Mouse (Mus musculus): ENCODE measurements around the gene Tmem215. TPM values are rescaled to one million over a fixed set of nuclear protein-coding genes. Genes with fewer than 3 reads are reported as not detected.

Tmem215 gene
- under 1 TPM in 1 of 3 experiments, not detected in 2; 0.10 TPM for polyA plus RNA-seq (2017; shearing (Covaris generic))

- ATAC-seq, result no peak
Measured at GRCm38 (mm10) chr4:40471880-40472279, at the start of gene Tmem215. Gene Tmem215, plus strand, starts transcription at chr4:40472180.

GRCm38 (mm10) chr4:40431916-40432315, 40.1 kb upstream of the Tmem215 start:
- ATAC-seq, result no peak

- no peak for ATAC-seq
Measured at GRCm38 (mm10) chr4:40433379-40433778, 38.6 kb upstream of the Tmem215 start.

GRCm38 (mm10) chr4:40434388-40434787, 37.6 kb upstream of the Tmem215 start:
- no peak for ATAC-seq

- no peak for ATAC-seq
Measured at GRCm38 (mm10) chr4:40443565-40443964, 28.4 kb upstream of the Tmem215 start.

GRCm38 (mm10) chr4:40472700-40473530, 935 bp downstream of the Tmem215 start:
- no peak for ATAC-seq

- no peak for ATAC-seq
Measured at GRCm38 (mm10) chr4:40473911-40474310, 1.9 kb downstream of the Tmem215 start.

GRCm38 (mm10) chr4:40477963-40478362, 6.0 kb downstream of the Tmem215 start:
- ATAC-seq, result no peak

- no peak for ATAC-seq
Measured at GRCm38 (mm10) chr4:40486546-40486945, 14.6 kb downstream of the Tmem215 start.

GRCm38 (mm10) chr4:40491731-40492130, 19.8 kb downstream of the Tmem215 start:
- no peak for ATAC-seq

- no peak for ATAC-seq
Measured at GRCm38 (mm10) chr4:40496354-40496753, 24.4 kb downstream of the Tmem215 start.

- no peak for ATAC-seq
Measured at GRCm38 (mm10) chr4:40496828-40497227, 24.8 kb downstream of the Tmem215 start.

- ATAC-seq, result no peak
Measured at GRCm38 (mm10) chr4:40499812-40500591, 28.0 kb downstream of the Tmem215 start.

- ATAC-seq, result no peak
Measured at GRCm38 (mm10) chr4:40502459-40502858, 30.5 kb downstream of the Tmem215 start.

- ATAC-seq, result no peak
Measured at GRCm38 (mm10) chr4:40509534-40509933, 37.6 kb downstream of the Tmem215 start.

- ATAC-seq, result no peak
Measured at GRCm38 (mm10) chr4:40513235-40513634, 41.3 kb downstream of the Tmem215 start.

GRCm38 (mm10) chr4:40518545-40519324, 46.8 kb downstream of the Tmem215 start:
- no peak for ATAC-seq

Other genes with a start within 250 kb of the Tmem215 start
- gene Ddx58, start 232.4 kb upstream of the Tmem215 start, polyA plus RNA-seq (2017; shearing (Covaris generic)), result 10 to 100 TPM; 77.8 to 93.7 (median 80.8) TPM
- gene Smim27, start 202.6 kb upstream of the Tmem215 start, polyA plus RNA-seq (2017; shearing (Covaris generic)), result 10 to 100 TPM; 20.1 to 74.9 (median 45.7) TPM
- gene Topors, start 202.3 kb upstream of the Tmem215 start, polyA plus RNA-seq (2017; shearing (Covaris generic)), result 10 to 100 TPM; 15.0 to 19.3 (median 16.7) TPM
- 100 to 1,000 TPM; 108 to 167 (median 111) TPM for gene Ndufb6, start 192.8 kb upstream of the Tmem215 start, polyA plus RNA-seq (2017; shearing (Covaris generic))
- gene Aptx, start 231.0 kb downstream of the Tmem215 start, polyA plus RNA-seq (2017; shearing (Covaris generic)), result 10 to 100 TPM; 28.8 to 46.4 (median 43.7) TPM
- gene Dnaja1, start 250.0 kb downstream of the Tmem215 start, polyA plus RNA-seq (2017; shearing (Covaris generic)), result 100 to 1,000 TPM; 482 to 526 (median 512) TPM

Data from inflammation-experienced regulatory T-cells, adult 6 months (primary cell).